Mouse (Mus musculus): ENCODE results near the gene Otx1. TPM values are rescaled to one million over a fixed set of nuclear protein-coding genes. Genes with fewer than 3 reads are reported as not detected.
A peak's percentile ranks its signal among the peaks of the same experiment; 100 is the strongest.

Gene Otx1
- total RNA-seq (2022) = not detected

DNA sequence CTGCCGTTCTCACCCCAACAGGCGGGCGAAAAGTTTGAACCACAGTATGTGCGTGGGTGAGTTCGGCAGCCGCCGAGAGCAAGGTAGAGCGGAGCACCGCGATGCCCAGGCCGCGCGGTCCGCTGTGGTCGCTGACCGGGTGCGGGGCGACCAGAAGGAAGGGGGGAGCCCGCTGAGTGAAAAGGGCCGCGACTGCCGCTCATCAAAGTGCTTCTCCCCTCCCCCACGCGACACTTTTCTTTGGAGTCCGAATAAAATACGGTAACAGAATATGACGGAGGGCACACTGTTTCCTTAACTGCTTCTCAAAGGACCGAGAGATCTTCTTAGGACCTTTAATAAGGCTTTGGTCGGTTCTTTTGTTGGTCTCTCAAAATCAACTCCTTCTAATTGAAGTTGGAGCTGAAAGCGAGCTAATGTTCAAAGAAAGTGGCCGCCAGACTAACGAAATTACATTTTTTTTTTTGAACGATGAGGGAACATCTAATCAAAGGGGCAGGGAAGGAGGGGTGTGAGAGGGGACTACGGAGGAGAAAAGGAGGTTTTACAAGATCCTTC is at the start of gene Otx1:
TSS of gene Otx1 (minus strand) at position 115 of the 558 bp plus-strand sequence.
- no peak for DNase-seq (ENCODE audit: low spot score in 2 of 2)

DNA sequence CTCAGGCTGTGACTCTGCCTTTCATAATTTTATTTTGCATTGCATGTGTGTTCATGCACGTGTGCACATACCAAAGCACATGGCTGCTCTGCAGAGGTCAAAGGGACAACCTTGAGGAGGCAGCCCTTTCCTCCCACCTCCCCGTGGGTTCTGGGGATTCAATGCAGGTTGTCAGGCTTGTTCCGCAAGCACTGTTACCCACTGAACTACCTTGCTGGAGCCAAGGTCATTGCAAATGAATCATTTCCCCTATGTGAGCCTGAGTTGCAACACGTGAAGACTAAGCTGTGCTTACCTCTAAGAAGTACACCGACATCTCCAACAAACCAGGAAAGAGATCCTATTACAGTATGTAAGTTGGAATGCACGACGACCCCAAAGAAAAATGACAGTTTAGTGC is 48.2 kb upstream of the Otx1 start:
- no peak for DNase-seq (ENCODE audit: low spot score in 2 of 2)

DNA sequence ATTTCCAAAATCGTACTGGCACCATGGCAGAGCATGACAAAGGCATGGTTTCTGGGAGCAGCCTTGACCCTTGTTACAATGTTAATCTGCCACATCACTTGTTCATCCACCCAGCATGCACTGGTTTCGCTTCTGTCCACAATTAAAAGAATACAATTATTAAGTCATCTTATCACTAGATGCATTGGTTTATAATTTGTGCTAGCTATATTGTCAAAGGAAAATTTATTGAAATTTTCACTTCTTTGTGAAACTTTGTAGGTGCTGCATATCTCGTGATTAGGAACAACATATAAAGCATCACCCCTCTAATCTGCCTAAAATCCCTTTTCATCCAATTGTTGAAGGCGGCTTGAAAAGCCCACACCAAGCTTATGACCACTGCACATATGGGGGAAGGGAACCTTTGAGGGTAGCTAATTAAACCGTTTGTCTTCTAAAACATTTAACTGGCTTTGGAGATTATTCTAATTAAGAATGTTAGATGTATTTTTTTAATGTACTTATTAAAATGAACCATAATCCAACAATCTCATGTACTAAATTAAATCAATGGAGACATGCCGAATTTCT is 37.2 kb upstream of the Otx1 start:
- DNase-seq (ENCODE audit: low spot score in 2 of 2) = no peak

DNA sequence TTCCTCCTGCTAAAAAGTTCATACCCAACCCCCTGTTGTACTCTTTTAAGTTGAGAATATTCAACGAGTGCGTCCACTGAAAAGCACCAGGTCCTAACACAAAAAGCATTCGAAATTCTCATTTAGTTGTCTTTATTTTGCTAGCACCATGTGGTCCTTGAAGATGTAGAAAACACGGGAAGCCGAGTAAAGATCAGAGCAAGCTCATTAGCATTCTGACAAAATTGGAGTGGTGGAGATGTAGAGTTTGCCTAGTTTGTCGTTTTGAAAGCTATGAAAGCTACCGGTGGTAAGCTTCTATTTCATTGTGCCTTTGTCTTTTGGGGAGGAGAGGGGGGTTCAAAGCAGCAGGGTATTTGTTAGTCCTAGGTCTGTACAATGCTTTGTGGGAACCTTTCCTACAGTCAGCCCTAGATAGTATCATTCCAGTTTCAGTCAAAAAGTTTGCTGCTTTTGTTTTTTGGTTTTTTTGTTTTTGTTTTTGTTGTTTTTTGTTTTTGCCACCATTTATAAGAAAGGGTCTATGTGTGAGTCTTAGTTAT is 31.9 kb upstream of the Otx1 start:
- DNase-seq (ENCODE audit: low spot score in 2 of 2) = no peak

DNA sequence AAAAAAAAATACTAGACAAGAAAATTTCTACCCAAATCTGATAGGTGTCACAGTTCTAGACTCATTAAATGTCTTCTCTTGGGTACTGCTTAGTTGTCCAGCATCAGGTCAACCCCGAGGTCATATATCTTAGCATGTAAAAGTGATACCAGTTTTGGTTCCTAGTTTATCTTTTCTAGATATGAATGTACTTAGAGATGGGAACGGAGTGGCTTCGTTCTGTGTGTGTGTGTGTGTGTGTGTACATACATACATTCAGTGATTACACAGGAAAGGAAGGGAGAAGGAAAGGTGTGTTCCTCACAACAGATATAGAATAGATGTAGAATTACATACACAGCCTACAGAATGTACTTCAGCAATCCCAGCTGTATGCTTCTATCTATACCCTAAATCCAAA is 30.9 kb upstream of the Otx1 start:
- no peak for DNase-seq (ENCODE audit: low spot score in 2 of 2)

DNA sequence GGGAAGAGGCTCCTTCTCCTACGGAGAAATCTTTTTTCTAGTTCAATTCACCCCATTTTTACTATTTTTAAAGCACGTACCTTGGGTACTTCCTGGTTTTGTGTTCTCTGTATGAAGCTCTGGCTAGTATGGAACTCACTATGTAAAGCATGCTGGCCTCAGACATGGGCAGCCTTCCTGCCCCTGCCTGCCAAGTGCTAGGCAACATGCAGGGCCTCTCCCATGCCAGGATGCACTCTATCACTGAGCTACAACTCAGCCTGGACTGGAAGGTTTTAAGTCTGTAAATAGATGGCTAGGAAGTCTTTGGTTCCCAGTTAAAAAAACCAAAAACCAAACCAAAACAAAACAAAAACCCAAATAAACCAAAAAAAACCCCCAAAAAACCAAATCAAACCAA is 17.9 kb upstream of the Otx1 start:
- no peak for DNase-seq (ENCODE audit: low spot score in 2 of 2)

DNA sequence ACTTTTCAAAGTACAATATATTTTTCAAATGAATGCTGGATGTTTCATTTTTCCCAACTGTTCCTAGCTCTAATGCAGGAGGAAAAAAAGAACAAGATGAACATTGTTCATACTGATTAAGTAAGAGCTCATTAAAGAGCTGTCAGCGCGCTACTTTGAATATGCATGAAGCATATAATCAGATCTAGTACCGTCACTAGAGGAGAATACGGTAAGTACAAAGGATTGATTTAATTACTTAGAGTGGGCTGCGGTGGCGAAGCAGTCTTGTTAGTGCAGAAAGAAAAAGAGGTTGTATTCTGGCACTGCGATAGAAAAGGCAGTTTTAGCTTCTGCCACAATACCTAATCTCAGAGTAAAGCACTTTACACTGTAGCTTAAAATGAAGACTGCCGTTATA is 14.7 kb upstream of the Otx1 start:
- no peak for DNase-seq (ENCODE audit: low spot score in 2 of 2)

DNA sequence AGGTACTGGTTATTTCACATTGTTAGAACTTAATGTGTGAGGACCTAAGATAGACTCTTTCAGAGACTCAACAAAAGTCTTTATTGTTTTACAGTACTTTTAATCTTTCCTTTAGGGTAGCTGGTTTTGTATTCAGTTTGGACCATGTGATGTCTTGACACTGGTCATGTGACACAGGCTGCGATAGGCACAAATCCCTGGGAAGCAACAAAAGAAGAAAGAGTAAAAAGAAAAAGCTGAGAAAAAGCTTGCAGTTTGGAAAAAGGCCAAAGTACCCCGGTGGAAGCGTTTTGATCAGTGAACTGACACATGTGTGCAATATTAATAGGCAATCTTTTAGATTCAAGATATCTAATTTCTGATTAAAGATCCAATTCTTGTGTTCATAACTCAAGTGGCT is 13.6 kb upstream of the Otx1 start:
- no peak for DNase-seq (ENCODE audit: low spot score in 2 of 2)

DNA sequence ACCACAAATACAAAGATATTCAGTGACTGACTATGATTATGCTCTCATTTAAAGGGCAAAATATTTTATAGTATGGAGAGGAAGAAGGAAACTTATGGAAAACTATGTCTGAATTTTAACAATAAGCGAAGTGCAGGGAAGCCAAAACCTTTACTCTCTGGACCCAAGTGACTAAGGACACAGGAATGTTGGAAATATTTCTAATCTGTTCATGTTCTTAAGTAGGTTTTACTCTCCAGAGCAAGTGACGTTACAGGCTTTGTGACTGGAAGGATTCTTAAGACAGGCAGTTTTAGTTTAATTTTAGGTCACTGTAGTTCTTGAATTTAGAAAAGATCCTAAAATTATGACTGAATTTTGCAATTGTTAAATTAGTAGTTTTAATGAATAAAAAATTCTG is 6.1 kb upstream of the Otx1 start:
- no peak for DNase-seq (ENCODE audit: low spot score in 2 of 2)

DNA sequence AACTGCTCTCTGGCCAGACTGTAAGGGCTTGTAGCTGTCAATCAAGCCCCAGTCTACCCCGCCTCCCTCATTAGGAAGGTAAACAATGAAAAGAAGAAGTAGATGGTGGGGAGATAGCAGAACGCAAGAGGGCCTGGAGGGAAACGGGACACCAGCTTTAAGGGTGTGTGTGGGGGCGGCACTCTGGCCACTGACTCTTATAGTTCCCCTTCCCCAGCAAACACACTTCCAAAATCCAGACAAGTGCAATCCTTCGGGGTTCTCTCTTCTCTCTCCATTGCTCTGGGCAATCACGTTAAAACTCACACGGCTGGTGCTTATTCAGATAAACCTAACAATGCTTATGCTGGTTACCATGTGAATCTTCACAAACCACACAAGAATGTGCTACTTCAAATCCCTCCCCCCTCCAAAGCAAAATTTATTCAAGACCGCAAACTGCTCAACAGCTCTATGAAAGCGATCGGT is 5.5 kb upstream of the Otx1 start:
- DNase-seq (ENCODE audit: low spot score in 2 of 2) = no peak

DNA sequence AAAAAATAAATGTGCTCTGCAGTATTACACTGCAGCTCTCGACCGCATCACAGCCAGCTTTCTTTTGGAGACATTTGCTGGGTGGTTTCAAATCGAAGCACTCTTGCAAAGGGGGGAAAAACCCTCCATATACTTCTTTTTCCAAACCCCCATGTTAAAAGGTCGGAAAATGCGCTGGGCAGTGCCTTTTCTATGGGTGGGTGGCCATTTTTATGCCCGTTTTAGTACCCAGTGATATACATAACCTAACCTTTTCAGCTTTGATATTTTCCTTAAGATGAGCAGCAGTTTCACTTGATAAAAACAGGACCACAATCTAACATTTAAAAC is 5.0 kb upstream of the Otx1 start:
- DNase-seq (ENCODE audit: low spot score in 2 of 2) = no peak

DNA sequence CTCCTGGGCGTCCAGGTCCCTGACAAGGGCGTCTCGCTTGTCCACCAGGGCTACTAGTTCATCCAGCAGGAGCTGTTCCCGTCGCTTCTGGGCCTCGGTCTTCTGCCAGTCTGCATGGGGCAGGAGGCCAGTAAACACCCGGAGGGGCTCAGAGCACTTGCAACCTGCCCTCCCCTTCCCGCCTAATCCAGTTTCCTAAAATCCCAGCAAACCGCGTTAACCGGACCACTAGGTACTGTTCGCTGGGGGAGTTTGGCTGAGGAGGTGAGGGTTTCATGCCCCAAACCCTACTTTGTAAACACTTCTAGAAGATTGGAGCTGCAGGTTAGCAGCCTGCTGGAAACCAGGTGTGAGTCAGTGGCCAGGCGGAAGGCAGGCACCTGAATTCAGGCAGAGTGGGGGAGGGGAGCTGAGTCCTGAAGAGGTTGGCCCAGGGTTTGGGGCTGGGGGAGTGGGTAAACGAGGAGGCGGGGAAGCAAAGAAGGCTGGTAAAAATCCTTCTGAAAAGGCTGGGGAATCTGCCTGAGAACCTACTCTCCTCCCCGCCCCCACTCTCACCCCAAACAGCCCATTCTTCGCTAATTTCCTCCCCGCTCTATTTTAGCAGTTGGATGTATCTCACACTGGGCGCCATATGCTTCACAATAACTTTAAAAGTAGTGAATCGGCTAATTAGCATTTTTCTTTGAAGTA is 4.5 kb upstream of the Otx1 start:
- DNase-seq (ENCODE audit: low spot score in 2 of 2) = no peak

DNA sequence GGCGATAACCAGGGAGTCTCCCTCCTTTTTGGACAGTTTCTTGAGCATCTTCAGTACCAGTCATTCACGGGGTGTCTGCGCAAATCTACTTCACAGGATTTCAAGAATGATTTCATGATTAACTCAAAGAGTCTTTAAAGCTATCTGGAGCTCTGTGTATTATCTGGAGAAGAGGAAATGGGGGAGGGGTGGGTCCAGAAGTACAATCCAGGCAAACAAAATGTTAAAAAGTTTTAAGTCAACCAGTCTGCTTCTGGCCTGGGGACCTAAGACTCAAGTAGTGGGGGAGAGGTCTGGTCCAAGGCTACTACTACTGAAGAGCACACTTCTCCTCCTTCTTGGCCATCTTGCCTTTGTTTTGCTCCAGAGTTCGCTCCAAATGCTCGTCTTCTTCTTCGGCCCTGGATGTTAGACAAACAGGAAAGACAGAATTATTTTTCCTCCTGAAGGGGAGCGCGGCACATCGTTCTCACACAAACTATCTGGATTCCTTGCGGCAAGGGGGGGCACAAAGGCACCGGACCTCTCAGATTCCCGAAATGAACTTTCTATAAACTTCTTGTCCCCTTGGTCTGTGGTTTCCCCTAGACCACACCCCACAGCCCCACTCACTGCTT is 3.9 kb upstream of the Otx1 start:
- DNase-seq (ENCODE audit: low spot score in 2 of 2) = no peak

DNA sequence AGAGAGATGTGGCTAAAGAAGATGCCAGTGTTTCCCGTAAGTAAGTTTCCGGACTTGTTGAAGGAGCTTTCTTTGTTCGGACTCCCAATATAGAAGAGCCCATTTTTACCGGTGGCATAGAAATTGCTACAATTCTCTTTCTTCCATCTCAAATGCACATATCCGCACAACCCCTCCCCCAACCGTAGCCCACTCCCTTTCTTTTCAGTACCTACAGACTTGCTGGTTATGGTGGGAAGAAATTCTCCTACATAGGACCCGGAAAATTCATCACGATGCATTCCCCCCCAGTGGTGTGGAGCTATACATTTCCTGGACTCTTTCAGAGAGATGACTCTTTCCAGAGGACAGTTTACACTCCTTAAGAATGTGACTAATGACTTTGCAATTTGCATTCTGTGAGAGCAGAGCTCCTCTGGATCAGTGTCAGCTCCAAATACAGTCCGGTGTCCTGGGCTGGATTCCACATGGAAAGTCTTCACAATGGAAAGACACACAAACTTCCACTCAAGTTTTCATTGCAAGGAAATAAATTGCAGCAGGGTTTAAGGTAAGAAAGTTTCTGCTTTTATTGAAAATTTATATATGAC is 2.7 kb upstream of the Otx1 start:
- DNase-seq (ENCODE audit: low spot score in 2 of 2) = no peak

DNA sequence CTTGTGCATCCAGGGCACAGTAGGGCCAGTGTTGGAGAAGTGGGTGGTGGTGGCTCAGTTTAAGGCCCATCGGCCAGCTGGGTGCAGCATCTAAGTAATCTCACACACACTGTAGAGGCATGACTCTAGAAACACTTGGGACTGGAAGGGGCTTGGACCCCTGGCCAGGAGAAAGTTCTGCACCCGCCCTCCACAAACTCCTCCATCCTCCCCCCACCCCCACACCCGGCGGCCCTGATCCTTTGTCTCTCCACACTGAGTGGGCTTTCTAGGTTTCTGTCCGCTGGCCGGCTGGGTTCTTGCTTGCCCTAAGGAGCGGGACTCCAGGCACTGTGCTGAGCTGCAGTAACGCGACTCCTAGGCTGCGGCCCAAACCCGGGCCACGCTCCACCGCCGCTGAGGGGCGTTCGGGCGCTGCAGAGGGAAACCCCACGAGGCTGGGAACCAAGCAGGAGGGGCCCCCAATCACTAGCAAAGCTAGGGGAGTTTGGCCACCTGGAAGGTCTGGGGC is 1.7 kb upstream of the Otx1 start:
- DNase-seq (ENCODE audit: low spot score in 2 of 2) = no peak

DNA sequence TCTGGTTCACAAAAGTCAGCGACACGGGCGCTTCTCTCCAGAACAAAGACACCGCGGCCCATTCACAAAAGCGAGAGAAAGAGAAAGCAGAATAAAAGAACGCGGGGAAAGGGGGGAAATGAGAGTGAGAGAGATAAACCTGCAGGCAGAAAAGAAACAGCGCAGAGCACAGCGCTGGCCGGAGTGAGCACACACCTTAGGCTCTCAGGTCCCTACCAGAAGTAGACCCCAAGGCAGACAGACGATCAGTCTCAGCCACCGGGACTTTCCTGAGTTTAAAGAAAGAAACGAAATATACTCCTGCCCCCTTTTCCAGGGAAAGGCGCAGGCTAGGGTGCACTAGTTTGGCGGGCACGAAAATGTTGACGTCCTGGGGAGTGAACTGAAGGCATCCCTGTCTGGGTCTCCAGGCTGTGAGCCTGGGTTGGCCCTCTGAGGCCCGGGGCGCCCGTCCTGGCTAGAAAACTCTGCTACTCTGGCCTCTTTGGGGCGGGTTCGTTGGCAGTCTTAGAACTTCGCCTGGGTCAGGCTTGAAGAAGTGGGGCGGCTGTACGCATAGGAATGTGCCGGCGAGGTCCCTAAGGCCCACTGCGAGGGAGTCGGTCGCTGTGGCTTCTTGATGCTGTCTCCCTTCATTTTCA is 764 bp upstream of the Otx1 start:
- DNase-seq (ENCODE audit: low spot score in 2 of 2) = peak in 1 of 2 experiments; percentile 10

DNA sequence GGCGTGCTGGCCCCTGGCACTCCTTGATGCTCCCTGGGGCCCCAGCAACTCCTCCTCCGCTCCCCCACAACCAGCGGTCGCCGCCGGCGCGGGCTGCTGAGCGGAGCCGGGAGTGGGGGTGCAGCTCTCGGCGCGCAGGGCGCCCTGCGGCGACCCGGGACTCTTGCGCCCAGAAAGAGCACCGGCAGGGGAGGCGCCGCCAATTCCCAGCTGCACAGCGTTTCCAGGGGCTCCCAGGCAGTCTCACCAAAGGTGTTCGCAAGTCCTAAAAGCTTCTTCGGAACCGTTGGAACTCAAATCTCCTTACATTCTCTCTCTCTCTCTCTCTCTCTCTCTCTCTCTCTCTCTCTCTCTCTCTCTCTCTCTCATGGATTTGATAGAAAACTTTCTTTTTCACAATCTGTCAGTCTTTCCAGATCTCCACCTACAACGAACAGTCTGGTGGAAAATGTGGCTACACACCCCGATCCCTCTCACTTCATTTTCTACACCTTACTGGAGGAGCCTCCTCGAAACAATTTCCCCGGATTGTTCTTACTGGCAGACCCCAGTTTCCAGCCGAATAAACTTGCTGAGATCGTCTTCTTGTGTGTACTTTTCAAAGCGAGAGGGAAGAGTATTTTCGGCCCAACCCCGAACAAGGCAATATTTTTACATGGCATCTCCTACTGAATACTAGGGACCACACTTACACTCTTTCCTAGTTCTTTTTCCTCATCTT is 475 bp downstream of the Otx1 start:
- no peak for DNase-seq (ENCODE audit: low spot score in 2 of 2)

DNA sequence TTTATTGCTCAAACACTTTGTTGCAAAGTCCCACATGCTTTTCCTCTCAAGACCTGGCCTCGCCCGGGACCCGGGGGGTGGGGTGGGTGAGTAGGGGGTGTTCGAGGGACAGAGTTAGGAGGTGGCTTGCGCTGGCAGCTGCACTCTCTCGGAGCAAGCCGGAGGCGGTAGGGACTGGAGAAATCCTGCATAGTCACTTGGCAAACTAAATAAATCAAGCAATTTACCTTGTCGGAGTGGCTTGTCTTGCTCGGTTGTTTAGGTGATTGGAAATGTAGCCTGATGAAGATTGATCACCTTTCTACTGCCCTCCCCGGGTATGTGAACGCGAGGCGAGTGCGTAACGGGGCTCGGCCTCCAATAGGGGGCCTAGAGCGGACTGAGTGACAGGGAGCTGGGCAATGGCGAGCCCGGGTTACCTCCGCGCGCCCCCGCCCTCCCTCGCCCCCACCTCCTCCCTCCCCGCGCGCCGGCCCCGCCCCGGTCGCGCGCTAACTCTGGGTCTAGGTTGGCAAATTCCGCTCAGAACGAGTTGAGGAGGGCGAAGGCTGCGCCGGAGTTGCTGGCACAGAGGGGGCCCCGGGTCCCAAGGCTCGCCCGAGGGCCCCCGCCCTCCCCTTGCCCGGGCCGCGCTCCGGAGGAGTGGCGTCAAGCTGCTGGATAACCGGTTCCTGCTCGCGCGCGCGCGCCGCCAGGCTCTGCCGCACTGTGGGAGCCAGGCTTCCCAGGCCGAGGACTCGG is 1.2 kb downstream of the Otx1 start:
- peak in 1 of 2 experiments; percentile 23 for DNase-seq (ENCODE audit: low spot score in 2 of 2)

DNA sequence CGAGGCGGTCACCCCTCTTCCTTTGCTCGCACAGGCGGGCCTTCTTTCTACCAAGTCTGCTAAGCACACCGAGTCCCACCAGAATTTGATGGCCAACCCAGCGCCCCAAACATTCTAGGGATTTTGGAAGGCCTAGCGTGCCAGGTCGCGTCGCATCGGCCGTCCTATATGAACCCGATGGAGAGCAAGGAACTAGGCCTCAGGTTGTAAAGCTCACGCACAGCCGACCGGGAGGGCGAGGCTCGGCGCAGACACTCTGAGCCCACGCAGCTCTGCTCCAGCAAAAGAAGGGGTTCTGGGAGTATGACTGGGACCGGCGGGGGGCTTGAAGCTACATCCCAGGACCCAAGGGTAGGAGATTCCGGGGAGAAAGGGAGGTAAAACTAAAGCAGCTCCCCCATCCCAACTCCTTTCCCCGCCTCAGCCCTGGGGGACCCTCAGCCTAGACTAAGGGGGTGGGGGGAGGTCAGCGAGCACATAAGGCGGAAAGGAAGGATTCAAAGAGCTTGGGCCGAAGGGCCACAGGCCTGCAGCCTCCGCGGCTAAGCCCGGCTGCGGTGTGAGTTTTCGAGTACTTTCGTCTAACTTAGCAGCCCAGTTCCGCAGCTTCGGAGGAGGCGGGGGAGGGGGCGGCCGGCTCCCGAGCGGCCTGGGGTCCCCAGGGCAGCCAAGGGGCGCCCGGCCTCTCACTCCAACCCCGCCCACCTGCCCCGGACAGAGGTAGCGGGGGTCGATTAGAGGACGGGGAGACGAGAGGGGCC is 2.2 kb downstream of the Otx1 start:
- DNase-seq (ENCODE audit: low spot score in 2 of 2) = no peak

Data from gastrocnemius, adult 8-10 months (tissue).